Mouse (Mus musculus) layer of hippocampus, adult 8-10 months (tissue): ENCODE measurements around the gene 2410004B18Rik. TPM values are rescaled to one million over a fixed set of nuclear protein-coding genes. Genes with fewer than 3 reads are reported as not detected.

Source experiments
- total RNA-seq, 4 experiments: library from RNA; stranded (reverse); gene quantifications; 2 replicates each; pipeline ENCODE4 v1.2.4; 2022

The 2410004B18Rik gene
- total RNA-seq, 4 experiments from 2014 or later, result 31.8 to 38.5 (median 33.2) TPM

Other genes starting within 250 kb of the 2410004B18Rik start
- gene Ddah1, start 179.3 kb upstream of the 2410004B18Rik start, total RNA-seq, result 10 to 100 TPM; 55.4 to 64.4 (median 60.5) TPM
- gene Bcl10, start 15.2 kb upstream of the 2410004B18Rik start, total RNA-seq, result 10 to 100 TPM; 10.6 to 16.1 (median 14.2) TPM
- gene Syde2, start 49.9 kb downstream of the 2410004B18Rik start, total RNA-seq, result 1 to 10 TPM; 3.0 to 4.3 (median 3.6) TPM
- gene Wdr63, start 170.1 kb downstream of the 2410004B18Rik start, total RNA-seq, result 1 to 10 TPM in 2 of 4 experiments, under 1 TPM in 2; 0.67 to 1.7 (median 0.96) TPM
- gene Mcoln3, start 179.4 kb downstream of the 2410004B18Rik start, total RNA-seq, result not detected
- under 1 TPM in 2 of 4 experiments, not detected in 2; 0.34 to 0.36 TPM for gene Mcoln2, start 211.8 kb downstream of the 2410004B18Rik start, total RNA-seq